Mouse (Mus musculus) midbrain, embryonic 16.5 days (tissue): ENCODE results near the gene Enox1. TPM values are rescaled to one million over a fixed set of nuclear protein-coding genes. Genes with fewer than 3 reads are reported as not detected.

Source experiments
- ATAC-seq: fragments of 200-750 bp; cut with Nextera tagmentation; 2 replicates; pipeline ENCODE4 v1.8.0; 2017; ENCODE audit warnings: moderate TSS enrichment
- H3K27ac ChIP-seq: fragments of 300-500 bp; sonication (generic); 2 replicates; pipeline ENCODE4 v1.5.1; 2014; ENCODE audit warnings: mild to moderate bottlenecking, low read length, mixed read lengths
- H3K27me3 ChIP-seq: fragments of 300-500 bp; sonication (generic); 2 replicates; pipeline ENCODE4 v1.6.1; 2014; ENCODE audit warnings: low read depth, low read length, mixed read lengths; ENCODE audit not compliant: control insufficient read depth, insufficient read depth
- H3K36me3 ChIP-seq: fragments of 300-500 bp; sonication (generic); 2 replicates; pipeline ENCODE4 v1.6.1; 2014; ENCODE audit warnings: mild to moderate bottlenecking, low read length, moderate library complexity, mixed read lengths; ENCODE audit not compliant: control insufficient read depth, insufficient read depth
- H3K4me1 ChIP-seq: fragments of 300-500 bp; sonication (generic); 2 replicates; pipeline ENCODE4 v1.6.1; 2014; ENCODE audit warnings: mild to moderate bottlenecking, low read length, mixed read lengths; ENCODE audit not compliant: control insufficient read depth, insufficient read depth
- H3K4me2 ChIP-seq: fragments of 300-500 bp; sonication (generic); 2 replicates; pipeline ENCODE4 v1.6.1; 2014; ENCODE audit warnings: mild to moderate bottlenecking, low read length, mixed read lengths
- H3K4me3 ChIP-seq: fragments of 300-500 bp; sonication (generic); 2 replicates; pipeline ENCODE4 v1.5.1; 2014; ENCODE audit warnings: low read depth, mild to moderate bottlenecking, low read length, moderate library complexity, mixed read lengths
- H3K9ac ChIP-seq: fragments of 300-500 bp; sonication (generic); 2 replicates; pipeline ENCODE4 v1.6.1; 2014; ENCODE audit warnings: low read depth, low read length, mixed read lengths
- H3K9me3 ChIP-seq: fragments of 300-500 bp; sonication (generic); replicated peaks from 2 replicates; pipeline ENCODE4 v1.6.1; 2014; ENCODE audit warnings: mild to moderate bottlenecking, low read length, mixed read lengths; ENCODE audit not compliant: control insufficient read depth, poor library complexity, severe bottlenecking
- WGBS: fragments of 180-500 bp; shearing (Covaris S2); extraction: QIAGEN DNeasy Blood & Tissue Kit; methylation state at CpG from one replicate; pipeline ENCODE4 v1.1.7; 2014; 5-methylcytosine and 5-hydroxymethylcytosine counted together
- polyA plus RNA-seq: library from polyadenylated mRNA; unstranded; fragments of >200 nt; fragmentation: Nextera tagmentation; extraction: Ambion mirVana; gene quantifications from 2 replicates; pipeline ENCODE4 v1.2.1, GENCODE M21; 2015

Enox1 gene
- polyA plus RNA-seq, 1 experiment from 2014 or later, result 42.8 TPM

- no peak overlapping the region for H3K4me3 ChIP-seq
- H3K9ac ChIP-seq, result no peak overlapping the region
- H3K27ac ChIP-seq, result peak overlapping the region; percentile 35; the same call in 1 of the 2 replicates
- H3K36me3 ChIP-seq, result no peaks in the 10 kb centered on the region
- H3K27me3 ChIP-seq, result no peaks in the 10 kb centered on the region
- peaks cover 7% of the 10 kb centered on the region for H3K4me1 ChIP-seq
- no peak overlapping the region for H3K4me2 ChIP-seq
- 83% methylated on average over 2 of the region's 2 CpGs for WGBS
- H3K9me3 ChIP-seq, result no peaks in the 10 kb centered on the region
- peak; percentile 36 for ATAC-seq
These were observed 195.3 kb downstream of the Enox1 start for GRCm38 (mm10) chr14:77351803-77352352.

- WGBS, result 80% methylated on average over 4 of the region's 4 CpGs
- ATAC-seq, result no peak
These were observed 206.1 kb downstream of the Enox1 start for GRCm38 (mm10) chr14:77362662-77363061.

GRCm38 (mm10) chr14:77368411-77368810 lies 211.8 kb downstream of the Enox1 start:
- no peak overlapping the region for H3K9ac ChIP-seq
- H3K9me3 ChIP-seq, result no peaks in the 10 kb centered on the region
- ATAC-seq, result no peak
- H3K36me3 ChIP-seq, result no peaks in the 10 kb centered on the region
- H3K27ac ChIP-seq, result no peak overlapping the region
- H3K4me2 ChIP-seq, result no peak overlapping the region
- no peaks in the 10 kb centered on the region for H3K27me3 ChIP-seq
- H3K4me3 ChIP-seq, result no peak overlapping the region
- WGBS, result 75% methylated on average over 8 of the region's 8 CpGs
- H3K4me1 ChIP-seq, result no peaks in the 10 kb centered on the region

More at GRCm38 (mm10) chr14:77362662-77363061, 206.1 kb downstream of the Enox1 start:
- Histone ChIP-seq H3K27me3 (no peaks in the 10 kb centered on the region), H3K4me1 (no peaks in the 10 kb centered on the region), H3K9me3 (no peaks in the 10 kb centered on the region), H3K27ac (no peak overlapping the region), H3K4me2 (no peak overlapping the region), H3K36me3 (no peaks in the 10 kb centered on the region), H3K9ac (no peak overlapping the region), H3K4me3 (no peak overlapping the region)

GRCm38 (mm10) chr14:77369070-77369469 lies 212.5 kb downstream of the Enox1 start:
- Histone ChIP-seq H3K4me1 (no peaks in the 10 kb centered on the region), H3K4me2 (no peak overlapping the region), H3K4me3 (no peak overlapping the region), H3K27me3 (no peaks in the 10 kb centered on the region), H3K9me3 (no peaks in the 10 kb centered on the region), H3K9ac (no peak overlapping the region), H3K36me3 (no peaks in the 10 kb centered on the region), H3K27ac (no peak overlapping the region)
- no peak for ATAC-seq
- WGBS, result 92% methylated on average over 2 of the region's 2 CpGs

- Histone ChIP-seq H3K27me3 (no peaks in the 10 kb centered on the region), H3K9me3 (no peaks in the 10 kb centered on the region), H3K4me3 (no peak overlapping the region), H3K9ac (no peak overlapping the region), H3K27ac (no peak overlapping the region), H3K4me2 (no peak overlapping the region), H3K36me3 (no peaks in the 10 kb centered on the region), H3K4me1 (peaks cover 2% of the 10 kb centered on the region; the same call in 1 of the 2 replicates)
- no peak for ATAC-seq
- WGBS, result 89% methylated on average over 3 of the region's 3 CpGs
These were observed 214.0 kb downstream of the Enox1 start for GRCm38 (mm10) chr14:77370521-77370920.

- 69% methylated on average over 5 of the region's 5 CpGs for WGBS
- Histone ChIP-seq H3K27ac (no peak overlapping the region), H3K9ac (no peak overlapping the region), H3K9me3 (no peaks in the 10 kb centered on the region), H3K4me3 (no peak overlapping the region), H3K4me1 (peaks cover 2% of the 10 kb centered on the region; the same call in 1 of the 2 replicates), H3K27me3 (no peaks in the 10 kb centered on the region), H3K4me2 (no peak overlapping the region), H3K36me3 (no peaks in the 10 kb centered on the region)
- no peak for ATAC-seq
These were observed 215.4 kb downstream of the Enox1 start for GRCm38 (mm10) chr14:77371977-77372376.

- H3K27ac ChIP-seq, result no peak overlapping the region
- H3K27me3 ChIP-seq, result no peaks in the 10 kb centered on the region
- peaks cover 11% of the 10 kb centered on the region for H3K4me1 ChIP-seq
- 83% methylated on average over 3 of the region's 3 CpGs for WGBS
- H3K9ac ChIP-seq, result no peak overlapping the region
- H3K4me3 ChIP-seq, result no peak overlapping the region
- no peak overlapping the region for H3K4me2 ChIP-seq
- ATAC-seq, result no peak
- H3K36me3 ChIP-seq, result no peaks in the 10 kb centered on the region
- no peaks in the 10 kb centered on the region for H3K9me3 ChIP-seq
These were observed 216.6 kb downstream of the Enox1 start for GRCm38 (mm10) chr14:77373119-77373518.

- WGBS, result 67% methylated on average over 2 of the region's 2 CpGs
- no peak for ATAC-seq
- H3K27ac ChIP-seq, result no peak overlapping the region
These were observed 218.5 kb downstream of the Enox1 start for GRCm38 (mm10) chr14:77375054-77375453.

GRCm38 (mm10) chr14:77375618-77376017 lies 219.1 kb downstream of the Enox1 start:
- Histone ChIP-seq H3K4me1 (peaks cover 15% of the 10 kb centered on the region), H3K27me3 (no peaks in the 10 kb centered on the region), H3K36me3 (no peaks in the 10 kb centered on the region), H3K27ac (no peak overlapping the region), H3K9ac (no peak overlapping the region), H3K9me3 (no peaks in the 10 kb centered on the region), H3K4me3 (no peak overlapping the region), H3K4me2 (no peak overlapping the region)
- WGBS, result 74% methylated on average over 9 of the region's 9 CpGs
- no peak for ATAC-seq

More at GRCm38 (mm10) chr14:77375054-77375453, 218.5 kb downstream of the Enox1 start:
- H3K4me1 ChIP-seq, result peaks cover 15% of the 10 kb centered on the region
- no peak overlapping the region for H3K4me3 ChIP-seq
- no peaks in the 10 kb centered on the region for H3K27me3 ChIP-seq
- no peak overlapping the region for H3K9ac ChIP-seq
- H3K36me3 ChIP-seq, result no peaks in the 10 kb centered on the region
- H3K9me3 ChIP-seq, result no peaks in the 10 kb centered on the region
- H3K4me2 ChIP-seq, result no peak overlapping the region
